Mouse (Mus musculus) liver, embryonic 16.5 days (tissue): ENCODE results near the gene Bloc1s2. TPM values are rescaled to one million over a fixed set of nuclear protein-coding genes. Genes with fewer than 3 reads are reported as not detected.

ENCODE experiments used
- polyA plus RNA-seq: library from polyadenylated mRNA; unstranded; fragments of >200 nt; fragmentation: Nextera tagmentation; extraction: Ambion mirVana; gene quantifications from 2 replicates; pipeline ENCODE4 v1.2.1, GENCODE M21; 2015

The Bloc1s2 gene
- polyA plus RNA-seq, 1 experiment from 2014 or later: 27.0 TPM

Other genes starting within 250 kb of the Bloc1s2 start
- 2.8 and 3.2 TPM in 2 replicates for gene Dnmbp, start 206.3 kb downstream of the Bloc1s2 start, polyA plus RNA-seq
- 97.2 and 112 TPM in 2 replicates for gene Cpn1, start 159.9 kb downstream of the Bloc1s2 start, polyA plus RNA-seq
- gene Cyp2c23, start 117.2 kb downstream of the Bloc1s2 start, polyA plus RNA-seq: 40.0 and 44.5 TPM in 2 replicates
- 19.2 and 20.2 TPM in 2 replicates for gene Erlin1, start 76.7 kb downstream of the Bloc1s2 start, polyA plus RNA-seq
- 19.2 and 19.5 TPM in 2 replicates for gene Chuk, start 39.0 kb downstream of the Bloc1s2 start, polyA plus RNA-seq
- gene Cwf19l1, start 10.6 kb downstream of the Bloc1s2 start, polyA plus RNA-seq: 13.5 and 14.7 TPM in 2 replicates
- not detected in 2 replicates for gene Pkd2l1, start 46.0 kb upstream of the Bloc1s2 start, polyA plus RNA-seq
- 0.04 TPM in 1 of 2 replicates, not detected in the other for gene Scd3, start 56.8 kb upstream of the Bloc1s2 start, polyA plus RNA-seq
- 131 and 147 TPM in 2 replicates for gene Scd2, start 147.2 kb upstream of the Bloc1s2 start, polyA plus RNA-seq
- 0.04 and 0.07 TPM in 2 replicates for gene Scd4, start 186.6 kb upstream of the Bloc1s2 start, polyA plus RNA-seq